Mouse (Mus musculus): ENCODE measurements around the gene Serpinb9g. TPM values are rescaled to one million over a fixed set of nuclear protein-coding genes. Genes with fewer than 3 reads are reported as not detected.
"Not testable (repeated sequence)": the region's sequence is repeated elsewhere in the genome, so short reads cannot be mapped to it uniquely, and the experiment has no call there.

Serpinb9g gene
- total RNA-seq (2014; rRNA removed) = not detected in 2 replicates
- polyA plus RNA-seq (2012; rRNA removed) = not detected in 2 replicates

GRCm38 (mm10) chr13:33484490-33484889 lies at the start of gene Serpinb9g:
Serpinb9g (plus strand) TSS chr13:33484790.
- not testable (repeated sequence) for H3K79me2 ChIP-seq (ENCODE audit: control insufficient read depth, insufficient read depth, low read length); H3K36me3 ChIP-seq (ENCODE audit: control insufficient read depth, insufficient read depth, low read length); H3K9ac ChIP-seq (ENCODE audit: low read depth, low read length); H3K27ac ChIP-seq (replicated peaks; ENCODE audit: insufficient read depth, low read depth, low read length); H3K27me3 ChIP-seq (ENCODE audit: control insufficient read depth, insufficient read depth, low read length); DNase-seq (ENCODE audit: extremely low read depth, low read depth, low spot score); H3K4me3 ChIP-seq (ENCODE audit: insufficient read depth, low read depth, low read length); H3K4me1 ChIP-seq (ENCODE audit: control insufficient read depth, insufficient read depth, low read length)
- 74% methylated on average over 4 of the region's 4 CpGs for WGBS

- not testable (repeated sequence) for H3K4me1 ChIP-seq (ENCODE audit: control insufficient read depth, insufficient read depth, low read length); H3K27ac ChIP-seq (replicated peaks; ENCODE audit: insufficient read depth, low read depth, low read length); H3K4me3 ChIP-seq (ENCODE audit: insufficient read depth, low read depth, low read length); DNase-seq (ENCODE audit: extremely low read depth, low read depth, low spot score); H3K9ac ChIP-seq (ENCODE audit: low read depth, low read length); H3K79me2 ChIP-seq (ENCODE audit: control insufficient read depth, insufficient read depth, low read length); H3K36me3 ChIP-seq (ENCODE audit: control insufficient read depth, insufficient read depth, low read length); H3K27me3 ChIP-seq (ENCODE audit: control insufficient read depth, insufficient read depth, low read length)
- 67% methylated on average over 3 of the region's 3 CpGs for WGBS
Observed at GRCm38 (mm10) chr13:33483872-33484271, 718 bp upstream of the Serpinb9g start.

GRCm38 (mm10) chr13:33524629-33525028 lies 40.0 kb downstream of the Serpinb9g start:
- no peaks in the 10 kb centered on the region for H3K4me1 ChIP-seq (ENCODE audit: control insufficient read depth, insufficient read depth, low read length)
- no peak overlapping the region for H3K27ac ChIP-seq (replicated peaks; ENCODE audit: insufficient read depth, low read depth, low read length)
- H3K9ac ChIP-seq (ENCODE audit: low read depth, low read length) = no peak overlapping the region
- H3K4me3 ChIP-seq (ENCODE audit: insufficient read depth, low read depth, low read length) = no peak overlapping the region
- DNase-seq (ENCODE audit: extremely low read depth, low read depth, low spot score) = no peak
- no peaks in the 10 kb centered on the region for H3K27me3 ChIP-seq (ENCODE audit: control insufficient read depth, insufficient read depth, low read length)
- TF ChIP-seq CTCF (IDR thresholded peaks at IDR 0.05; ENCODE audit: low read depth, low read length) (no peak), POLR2A (IDR thresholded peaks at IDR 0.05; ENCODE audit: extremely low read depth, insufficient read depth, low read length) (no peak)
- H3K79me2 ChIP-seq (ENCODE audit: control insufficient read depth, insufficient read depth, low read length) = no peaks in the 10 kb centered on the region
- no peaks in the 10 kb centered on the region for H3K36me3 ChIP-seq (ENCODE audit: control insufficient read depth, insufficient read depth, low read length)

- TF ChIP-seq CTCF (IDR thresholded peaks at IDR 0.05; ENCODE audit: low read depth, low read length) = no peak
- TF ChIP-seq POLR2A (IDR thresholded peaks at IDR 0.05; ENCODE audit: extremely low read depth, insufficient read depth, low read length) = no peak
- Histone ChIP-seq H3K79me2 (ENCODE audit: control insufficient read depth, insufficient read depth, low read length) (no peaks in the 10 kb centered on the region), H3K4me1 (ENCODE audit: control insufficient read depth, insufficient read depth, low read length) (no peaks in the 10 kb centered on the region), H3K27ac (replicated peaks; ENCODE audit: insufficient read depth, low read depth, low read length) (no peak overlapping the region), H3K27me3 (ENCODE audit: control insufficient read depth, insufficient read depth, low read length) (no peaks in the 10 kb centered on the region), H3K36me3 (ENCODE audit: control insufficient read depth, insufficient read depth, low read length) (no peaks in the 10 kb centered on the region), H3K4me3 (ENCODE audit: insufficient read depth, low read depth, low read length) (no peak overlapping the region), H3K9ac (ENCODE audit: low read depth, low read length) (no peak overlapping the region)
- DNase-seq (ENCODE audit: extremely low read depth, low read depth, low spot score) = no peak
Observed at GRCm38 (mm10) chr13:33532814-33533213, 48.2 kb downstream of the Serpinb9g start.

Other genes starting within 250 kb of the Serpinb9g start
- not detected in 2 replicates for gene Serpinb9e, start 235.2 kb upstream of the Serpinb9g start, total RNA-seq (2014; rRNA removed)
- gene Serpinb9e, start 235.2 kb upstream of the Serpinb9g start, polyA plus RNA-seq (2012; rRNA removed) = not detected in 2 replicates
- gene Serpinb9f, start 160.7 kb upstream of the Serpinb9g start, total RNA-seq (2014; rRNA removed) = not detected in 2 replicates
- gene Serpinb9f, start 160.7 kb upstream of the Serpinb9g start, polyA plus RNA-seq (2012; rRNA removed) = not detected in 2 replicates
- not detected in 2 replicates for gene Gm11397, start 89.0 kb upstream of the Serpinb9g start, total RNA-seq (2014; rRNA removed)
- not detected in 2 replicates for gene Gm11397, start 89.0 kb upstream of the Serpinb9g start, polyA plus RNA-seq (2012; rRNA removed)
- not detected in 2 replicates for gene Serpinb6d, start 176.6 kb downstream of the Serpinb9g start, total RNA-seq (2014; rRNA removed)
- gene Serpinb6d, start 176.6 kb downstream of the Serpinb9g start, polyA plus RNA-seq (2012; rRNA removed) = not detected in 2 replicates

All from liver, adult 2 months (tissue).